Mouse (Mus musculus) liver, embryonic 14.5 days (tissue): ENCODE data around the gene Rnf151.
"Not testable (repeated sequence)": the region's sequence is repeated elsewhere in the genome, so short reads cannot be mapped to it uniquely, and the experiment has no call there.

Source experiments
- CTCF ChIP-seq: IDR thresholded peaks from 2 replicates; pipeline ENCODE4 v1.5.1; 2016; ENCODE audit warnings: antibody characterized with exemption, low read depth, control low read depth
- EP300 ChIP-seq: IDR thresholded peaks from 2 replicates; pipeline ENCODE4 v1.6.1; 2016; ENCODE audit warnings: antibody characterized with exemption, low read depth

GRCm38 (mm10) chr17:24720616-24721015 lies 2.8 kb upstream of the Rnf151 start:
- not testable (repeated sequence) for TF ChIP-seq CTCF, EP300
